Comparison of ENCODE assay signal across 7 mouse cellular contexts in genomic region chr10:34033630-34034305, GRCm38 (mm10). TPM values are rescaled to one million over a fixed set of nuclear protein-coding genes. Genes with fewer than 3 reads are reported as not detected.
DNase-seq lines count a peak whose midpoint lies in the region; ATAC-seq lines count a peak whose summit lies in the region.

No protein-coding gene starts in this region.

- H3K4me1 ChIP-seq in limb, embryonic 11.5 days (ENCODE audit: control insufficient read depth, insufficient read depth, low read length) = no peaks in the 10 kb centered on the region
- no peaks in the 10 kb centered on the region for H3K4me1 ChIP-seq in midbrain, embryonic 13.5 days (replicated peaks)

- 0 out of 2 replicates have a peak overlapping the region, but pooled peaks have one; percentile 10 for H3K4me3 ChIP-seq in limb, embryonic 11.5 days (ENCODE audit: low read depth, low read length)
- peak overlapping the region; percentile 13; the same call in 1 of the 2 replicates for H3K4me3 ChIP-seq in midbrain, embryonic 13.5 days (replicated peaks)

- H3K36me3 ChIP-seq in limb, embryonic 11.5 days (ENCODE audit: control insufficient read depth, insufficient read depth, low read length) = no peaks in the 10 kb centered on the region
- H3K36me3 ChIP-seq in midbrain, embryonic 13.5 days = no peaks in the 10 kb centered on the region

- 18% methylated on average over 22 of the region's 22 CpGs for WGBS in limb, embryonic 11.5 days
- 20% methylated on average over 22 of the region's 22 CpGs for WGBS in midbrain, embryonic 13.5 days

- peak; percentile 76 for ATAC-seq in limb, embryonic 11.5 days (ENCODE audit: insufficient number of reproducible peaks, low FRiP score, low TSS enrichment, low read depth)
- ATAC-seq in midbrain, embryonic 13.5 days = peak; percentile 93

- H3K9me3 ChIP-seq in limb, embryonic 11.5 days (ENCODE audit: control insufficient read depth, low read length) = no peaks in the 10 kb centered on the region
- no peaks in the 10 kb centered on the region for H3K9me3 ChIP-seq in midbrain, embryonic 13.5 days

- peak; percentile 60 to 61 for DNase-seq in adrenal gland, adult 18-20 months (ENCODE audit: low spot score in 2 of 2)
- peak; percentile 81 for DNase-seq in embryo, embryonic 9.5 days (ENCODE audit: extremely low spot score)
- peak; percentile 95 for DNase-seq in heart, adult 11 months
- peak; percentile 36 for DNase-seq in kidney, adult 11 months
- DNase-seq in limb, embryonic 11.5 days (ENCODE audit: low spot score) = peak; percentile 83
- peak; percentile 45 to 67 for DNase-seq in spleen, adult 18-20 months

- no peaks in the 10 kb centered on the region for H3K27me3 ChIP-seq in limb, embryonic 11.5 days (ENCODE audit: control insufficient read depth, insufficient read depth, low read length)
- 0 out of 2 replicates have a peak, but pooled peaks cover 4% of the 10 kb centered on the region for H3K27me3 ChIP-seq in midbrain, embryonic 13.5 days

- peak overlapping the region; percentile 37 for H3K4me2 ChIP-seq in limb, embryonic 11.5 days (ENCODE audit: low read depth, severe bottlenecking)
- peak overlapping the region; percentile 48 for H3K4me2 ChIP-seq in midbrain, embryonic 13.5 days (replicated peaks)

- H3K9ac ChIP-seq in limb, embryonic 11.5 days (ENCODE audit: low read length) = no peak overlapping the region; the same call in 1 of the 2 replicates
- peak overlapping the region; percentile 53; the same call in 1 of the 2 replicates for H3K9ac ChIP-seq in midbrain, embryonic 13.5 days (replicated peaks)

- H3K27ac ChIP-seq in limb, embryonic 11.5 days (replicated peaks; ENCODE audit: low read depth, low read length) = no peak overlapping the region
- no peak overlapping the region for H3K27ac ChIP-seq in midbrain, embryonic 13.5 days

RNA-seq across cellular contexts. Expression of gene Trappc3l, which starts 3.6 kb away (rescaled TPM):
- total RNA-seq in adrenal gland, adult 18-20 months (2021) = not detected
- not detected in 2 replicates for polyA plus RNA-seq in limb, embryonic 11.5 days (2014; fragmentation: Nextera tagmentation; extraction: Ambion mirVana)
- not detected in 2 replicates for polyA plus RNA-seq in midbrain, embryonic 13.5 days (2015; fragmentation: Nextera tagmentation; extraction: Ambion mirVana)

RNA-seq across cellular contexts. Expression of gene Calhm4, which starts 10.3 kb away (rescaled TPM):
- not detected for total RNA-seq in adrenal gland, adult 18-20 months (2021)
- not detected in 2 replicates for polyA plus RNA-seq in limb, embryonic 11.5 days (2014; fragmentation: Nextera tagmentation; extraction: Ambion mirVana)
- not detected in 2 replicates for polyA plus RNA-seq in midbrain, embryonic 13.5 days (2015; fragmentation: Nextera tagmentation; extraction: Ambion mirVana)

RNA-seq across cellular contexts. Expression of gene Rwdd1, which starts 14.3 kb away (rescaled TPM):
- 100 to 1,000 TPM in 1 of 2 experiments, 10 to 100 TPM in 1; 88.4 to 101 TPM for total RNA-seq in adrenal gland, adult 18-20 months (2021)
- polyA plus RNA-seq in limb, embryonic 11.5 days (2014; fragmentation: Nextera tagmentation; extraction: Ambion mirVana) = 170 and 176 TPM in 2 replicates
- 131 and 138 TPM in 2 replicates for polyA plus RNA-seq in midbrain, embryonic 13.5 days (2015; fragmentation: Nextera tagmentation; extraction: Ambion mirVana)

Comparison
In these comparisons a context has a peak if more than half of its experiments do, and no peak if none do; other contexts are left out.
1. DNase-seq: peak in every context shown above with its lines; median percentile 95 in heart, adult 11 months; 83 in limb, embryonic 11.5 days; 81 in embryo, embryonic 9.5 days; 60 in adrenal gland, adult 18-20 months; 56 in spleen, adult 18-20 months; 36 in kidney, adult 11 months.